Comparison of ENCODE assay signal across 23 mouse cellular contexts in genomic region chr19:56387726-56388302, GRCm38 (mm10). TPM values are rescaled to one million over a fixed set of nuclear protein-coding genes. Genes with fewer than 3 reads are reported as not detected.
DNase-seq lines count a peak whose midpoint lies in the region; ATAC-seq and TF ChIP-seq lines count a peak whose summit lies in the region.
"Had no signal": no experiment of that assay in that cellular context is flagged by ENCODE, and none has a peak within 500 bp of the region (broad histone marks: within the 10 kb centered on the region; RNA-seq: fewer than 3 reads in every experiment).

No protein-coding gene starts in this region.

- H3K4me3 ChIP-seq in gastrocnemius, adult 2 months = peak overlapping the region; percentile 71
- H3K4me3 ChIP-seq in heart, embryonic 14.5 days (ENCODE audit: control insufficient read depth in 1 of 2, insufficient read depth in 1 of 2, low read depth in 1 of 2, low read length in 2 of 2) = peak overlapping the region; percentile 25 to 45; a peak in 3 of 4 replicates
- no peak overlapping the region for H3K4me3 ChIP-seq in forebrain, embryonic 12.5 days (replicated peaks)
- H3K4me3 ChIP-seq: limb, embryonic 13.5 days; liver, embryonic 13.5 days; midbrain, embryonic 15.5 days; neural tube, embryonic 13.5 days had no signal

- TF ChIP-seq CTCF in gastrocnemius, adult 2 months (IDR thresholded peaks at IDR 0.05) = no peak

- H3K36me3 ChIP-seq in heart, embryonic 14.5 days (ENCODE audit: control insufficient read depth, insufficient read depth, low read length) = peaks cover 38% of the 10 kb centered on the region
- no peaks in the 10 kb centered on the region for H3K36me3 ChIP-seq in forebrain, embryonic 12.5 days (replicated peaks)
- H3K36me3 ChIP-seq: limb, embryonic 13.5 days; liver, embryonic 13.5 days; midbrain, embryonic 15.5 days; neural tube, embryonic 13.5 days had no signal

- no peak for ATAC-seq in heart, embryonic 14.5 days (ENCODE audit: insufficient number of reproducible peaks, insufficient read depth, low FRiP score, low read depth)
- peak; percentile 38 for ATAC-seq in granulocyte monocyte progenitor cell, adult 5-6 weeks (replicated peaks; ENCODE audit: poor library complexity, severe bottlenecking)
- no peak for ATAC-seq in forebrain, embryonic 12.5 days (ENCODE audit: low FRiP score)
- ATAC-seq: hindbrain, postnatal 0 days; midbrain, embryonic 15.5 days had no signal

- H3K27ac ChIP-seq in gastrocnemius, adult 2 months = peak overlapping the region; percentile 96
- peak overlapping the region; percentile 84 to 95 for H3K27ac ChIP-seq in heart, embryonic 14.5 days (replicated peaks in 1 of 2; ENCODE audit: control insufficient read depth in 1 of 2, insufficient read depth in 1 of 2, low read depth in 2 of 2, low read length in 2 of 2)
- no peak overlapping the region for H3K27ac ChIP-seq in forebrain, embryonic 12.5 days
- H3K27ac ChIP-seq: hindbrain, postnatal 0 days; limb, embryonic 13.5 days; liver, embryonic 13.5 days; midbrain, embryonic 15.5 days; neural tube, embryonic 13.5 days had no signal

- DNase-seq in gastrocnemius, adult 2 months = no peak
- DNase-seq in gastrocnemius, postnatal 25 days = no peak
- no peak for DNase-seq in heart, adult 18-20 months
- DNase-seq in 416B (ENCODE audit: low read depth) = peak; percentile 66
- DNase-seq in yolk sac, embryonic 10.5 days (ENCODE audit: low spot score) = no peak
- DNase-seq: adrenal gland, adult 2 months; cerebellum, adult 11-12 months; cerebellum, postnatal 10 days; kidney, adult 18-20 months; kidney, postnatal 4 days; liver, embryonic 13.5 days; lung, adult 2 months; retina, postnatal 1 day; right cerebral cortex, postnatal 25 days; thymus, postnatal 14 days had no signal

- WGBS in heart, embryonic 14.5 days = 38% methylated on average over 4 of the region's 4 CpGs
- WGBS in forebrain, embryonic 12.5 days = 84% methylated on average over 4 of the region's 4 CpGs

- peak overlapping the region; percentile 62 for H3K4me2 ChIP-seq in heart, embryonic 14.5 days (ENCODE audit: low read length)
- no peak overlapping the region for H3K4me2 ChIP-seq in forebrain, embryonic 12.5 days
- H3K4me2 ChIP-seq: limb, embryonic 13.5 days; liver, embryonic 13.5 days; midbrain, embryonic 15.5 days; neural tube, embryonic 13.5 days had no signal

- intact Hi-C loops in gastrocnemius, adult 2 months (cut with DNase I) = loop anchor here (2.0 kb wide), 1 partner anchor 31 kb away; no protein-coding TSS in a partner anchor

- peak overlapping the region; percentile 88 for H3K9ac ChIP-seq in heart, embryonic 14.5 days (ENCODE audit: low read length)
- H3K9ac ChIP-seq in forebrain, embryonic 12.5 days = no peak overlapping the region
- H3K9ac ChIP-seq: limb, embryonic 13.5 days; liver, embryonic 13.5 days; midbrain, embryonic 15.5 days; neural tube, embryonic 13.5 days had no signal

- no peaks in the 10 kb centered on the region for H3K9me3 ChIP-seq in heart, embryonic 14.5 days (ENCODE audit: control insufficient read depth, low read length)
- H3K9me3 ChIP-seq in forebrain, embryonic 12.5 days = no peaks in the 10 kb centered on the region
- H3K9me3 ChIP-seq: limb, embryonic 13.5 days; liver, embryonic 13.5 days; midbrain, embryonic 15.5 days; neural tube, embryonic 13.5 days had no signal

- peaks cover 13 to 28% of the 10 kb centered on the region in 2 experiments for H3K4me1 ChIP-seq in heart, embryonic 14.5 days (ENCODE audit: control insufficient read depth in 2 of 2, insufficient read depth in 2 of 2, low read length in 2 of 2)
- no peaks in the 10 kb centered on the region for H3K4me1 ChIP-seq in forebrain, embryonic 12.5 days
- H3K4me1 ChIP-seq: limb, embryonic 13.5 days; midbrain, embryonic 15.5 days; neural tube, embryonic 13.5 days had no signal

- no peaks in the 10 kb centered on the region for H3K27me3 ChIP-seq in heart, embryonic 14.5 days (ENCODE audit: control insufficient read depth, insufficient read depth, low read length)
- no peaks in the 10 kb centered on the region for H3K27me3 ChIP-seq in forebrain, embryonic 12.5 days
- H3K27me3 ChIP-seq: limb, embryonic 13.5 days; liver, embryonic 13.5 days; midbrain, embryonic 15.5 days had no signal

RNA-seq across cellular contexts. Expression of gene Nrap, which starts 2.0 kb away (rescaled TPM):
- 100 to 1,000 TPM; 675 to 914 TPM for total RNA-seq in gastrocnemius, adult 2 months (2021)
- total RNA-seq in gastrocnemius, postnatal 25 days (2021) = 1,000 to 10,000 TPM in 1 of 2 experiments, 100 to 1,000 TPM in 1; 752 to 1,010 TPM
- 35.6 and 40.3 TPM in 2 replicates for polyA plus RNA-seq in heart, embryonic 14.5 days (2014; fragmentation: Nextera tagmentation; extraction: Ambion mirVana)
- 100 to 1,000 TPM; 379 to 400 TPM for total RNA-seq in heart, adult 18-20 months (2021)
- total RNA-seq in granulocyte monocyte progenitor cell, adult 5-6 weeks (2014; fragmentation: Nextera tagmentation) = 1.1 TPM in 1 of 2 replicates, not detected in the other
- 0.78 and 0.98 TPM in 2 replicates for total RNA-seq in granulocyte monocyte progenitor cell, adult 5-6 weeks (2017)
- polyA plus RNA-seq in forebrain, embryonic 12.5 days (2016; fragmentation: Nextera tagmentation; extraction: Ambion mirVana) = 0.21 and 0.29 TPM in 2 replicates
- total RNA-seq: adrenal gland, adult 2 months had no signal
- polyA plus RNA-seq: adrenal gland, adult 2 months; embryonic facial prominence, embryonic 11.5 days had no signal

RNA-seq across cellular contexts. Expression of gene Casp7, which starts 9.1 kb away (rescaled TPM):
- 1 to 10 TPM; 2.4 to 4.9 TPM for total RNA-seq in gastrocnemius, adult 2 months (2021)
- total RNA-seq in gastrocnemius, postnatal 25 days (2021) = 1 to 10 TPM; 4.1 to 5.3 TPM
- 28.6 and 32.3 TPM in 2 replicates for polyA plus RNA-seq in heart, embryonic 14.5 days (2014; fragmentation: Nextera tagmentation; extraction: Ambion mirVana)
- 10 to 100 TPM in 1 of 2 experiments, 1 to 10 TPM in 1; 9.1 to 12.2 TPM for total RNA-seq in heart, adult 18-20 months (2021)
- total RNA-seq in granulocyte monocyte progenitor cell, adult 5-6 weeks (2014; fragmentation: Nextera tagmentation) = 72.3 and 86.7 TPM in 2 replicates
- 42.4 and 43.4 TPM in 2 replicates for total RNA-seq in granulocyte monocyte progenitor cell, adult 5-6 weeks (2017)
- 18.5 and 18.9 TPM in 2 replicates for polyA plus RNA-seq in forebrain, embryonic 12.5 days (2016; fragmentation: Nextera tagmentation; extraction: Ambion mirVana)

Comparison
In these comparisons a context has a peak if more than half of its experiments do, and no peak if none do; other contexts are left out.
1. RNA of gene Nrap, which starts 2.0 kb away (total RNA-seq): 752 to 1,010 TPM in gastrocnemius, postnatal 25 days, 675 to 914 TPM in gastrocnemius, adult 2 months and 379 to 400 TPM in heart, adult 18-20 months; 0.78 to 1.1 TPM in granulocyte monocyte progenitor cell, adult 5-6 weeks; every median in the first group is over 100 times any median in the second.